Mouse (Mus musculus) left cerebral cortex, adult 6 months (tissue): ENCODE results near the gene Klk1b9. TPM values are rescaled to one million over a fixed set of nuclear protein-coding genes. Genes with fewer than 3 reads are reported as not detected.

Source experiments
- long read RNA-seq, 2 experiments: library from polyadenylated mRNA; unstranded; transcript quantifications; one replicate each; pipeline ENCODE4 v2.0.0; 2019 to 2020
- polyA plus RNA-seq: library from polyadenylated mRNA; unstranded; fragments of <200 nt; fragmentation: Nextera tagmentation; gene quantifications from 2 replicates; pipeline ENCODE4 v1.2.3, GENCODE M21; 2021

Gene Klk1b9
- polyA plus RNA-seq, result not detected in 2 replicates
- long read RNA-seq, experiment 1, result 0 reads
- long read RNA-seq, experiment 2, result 0 reads

GRCm38 (mm10) chr7:43975761-43976160, at the start of gene Klk1b9:
TSS of gene Klk1b9 (plus strand) at chr7:43976061.

DNA sequence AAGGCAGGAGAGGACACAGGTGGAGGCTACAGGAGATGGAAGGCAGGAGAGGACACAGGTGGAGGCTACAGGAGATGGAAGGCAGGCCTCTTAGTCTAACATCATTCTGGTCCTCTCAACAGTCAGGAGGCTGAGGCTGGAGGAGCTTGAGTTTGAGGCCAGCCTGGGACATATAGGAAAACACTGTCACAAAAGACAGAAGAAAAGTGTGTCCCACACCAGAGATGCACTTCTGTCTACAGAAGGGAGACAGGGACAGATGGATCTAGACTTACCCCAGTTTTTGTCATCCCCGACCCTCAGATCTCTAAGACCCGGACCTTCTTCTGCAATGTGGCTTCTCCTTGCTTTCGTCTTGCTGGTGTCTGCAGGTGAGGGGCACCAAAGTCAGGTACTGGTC, 42.4 kb upstream of the Klk1b9 start, which contains the start of gene Klk15:
TSS of gene Klk15 (plus strand) at position 301 of the 400 bp plus-strand sequence.

GRCm38 (mm10) chr7:43950364-43950763, 25.5 kb upstream of the Klk1b9 start, which contains the start of gene Klk1b8:
TSS of gene Klk1b8 (plus strand) at chr7:43950664.

DNA sequence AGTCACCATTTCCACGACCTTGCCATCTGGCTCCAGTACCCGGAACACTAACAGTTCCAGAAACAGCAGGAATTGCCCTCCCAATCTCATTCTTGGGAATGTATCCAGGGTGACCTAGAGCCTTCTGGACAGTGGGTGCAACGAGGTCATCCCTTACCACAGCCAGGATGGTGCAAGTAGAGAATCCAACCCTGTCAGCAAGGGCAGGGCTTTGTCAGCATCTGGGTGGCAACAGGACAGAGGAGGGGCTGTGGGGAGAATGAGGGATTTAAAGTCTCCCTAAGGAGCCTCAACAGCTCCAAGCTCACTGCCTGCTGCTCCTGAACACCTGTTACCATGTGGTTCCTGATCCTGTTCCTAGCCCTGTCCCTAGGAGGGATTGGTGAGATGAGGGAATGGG, 9.4 kb upstream of the Klk1b9 start, which contains the start of gene Klk1b1:
TSS of gene Klk1b1 (plus strand) at position 301 of the 400 bp plus-strand sequence.

DNA sequence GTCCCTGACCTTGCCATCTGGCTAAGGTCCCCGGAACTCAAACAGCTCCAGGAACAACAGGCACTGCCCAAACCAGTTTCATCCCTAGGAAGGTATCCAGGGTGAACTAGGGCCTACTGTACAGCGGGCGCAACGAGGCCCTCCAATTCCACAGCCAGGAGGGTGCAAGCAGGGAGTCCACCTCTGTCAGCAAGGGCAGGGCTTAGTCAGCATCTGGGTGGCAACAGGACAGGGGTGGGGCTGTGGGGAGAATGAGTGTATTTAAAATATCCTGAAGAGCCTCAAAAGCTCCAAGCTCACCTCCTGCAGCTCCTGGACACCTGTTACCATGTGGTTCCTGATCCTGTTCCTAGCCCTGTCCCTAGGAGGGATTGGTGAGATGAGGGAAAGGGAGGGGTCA, 19.7 kb downstream of the Klk1b9 start, which contains the start of gene Klk1b11:
TSS of gene Klk1b11 (plus strand) at position 301 of the 400 bp plus-strand sequence.

DNA sequence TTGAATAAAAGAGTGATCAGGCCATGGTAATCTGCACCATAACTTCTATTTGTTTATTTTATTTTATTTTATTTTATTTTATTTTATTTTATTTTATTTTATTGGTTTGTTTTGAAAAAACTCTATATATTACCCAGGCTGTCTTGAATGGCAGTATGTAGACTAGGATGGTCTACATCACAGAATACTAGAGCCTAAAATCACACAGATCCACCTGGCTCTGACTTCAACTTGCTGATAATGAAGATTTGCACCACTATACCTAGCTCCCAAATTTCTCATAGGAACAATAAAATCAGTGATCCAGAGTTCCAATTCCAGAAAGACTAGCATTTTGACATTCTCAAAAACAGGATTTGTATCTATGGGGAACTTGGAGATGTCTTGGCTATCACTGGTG, 36.0 kb downstream of the Klk1b9 start, which contains the start of gene Klk1b26:
TSS of gene Klk1b26 (plus strand) at position 301 of the 400 bp plus-strand sequence.

Other genes starting within 250 kb of the Klk1b9 start
- gene Klk12, start 207.2 kb upstream of the Klk1b9 start, polyA plus RNA-seq, result not detected in 2 replicates
- gene Klk11, start 201.5 kb upstream of the Klk1b9 start, polyA plus RNA-seq, result not detected in 2 replicates
- 0.15 and 0.34 TPM in 2 replicates for gene Klk10, start 195.0 kb upstream of the Klk1b9 start, polyA plus RNA-seq
- not detected in 2 replicates for gene Klk9, start 184.2 kb upstream of the Klk1b9 start, polyA plus RNA-seq
- gene Klk8, start 178.5 kb upstream of the Klk1b9 start, polyA plus RNA-seq, result 9.7 and 10.3 TPM in 2 replicates
- not detected in 2 replicates for gene Klk7, start 164.8 kb upstream of the Klk1b9 start, polyA plus RNA-seq
- gene Klk6, start 151.6 kb upstream of the Klk1b9 start, polyA plus RNA-seq, result 7.3 and 12.8 TPM in 2 replicates
- gene Klk5, start 134.1 kb upstream of the Klk1b9 start, polyA plus RNA-seq, result not detected in 2 replicates
- not detected in 2 replicates for gene Klk4, start 94.9 kb upstream of the Klk1b9 start, polyA plus RNA-seq
- gene Klk15, start 42.3 kb upstream of the Klk1b9 start, polyA plus RNA-seq, result not detected in 2 replicates
- gene Klk1b8, start 25.4 kb upstream of the Klk1b9 start, polyA plus RNA-seq, result not detected in 2 replicates
- gene Klk1b1, start 9.3 kb upstream of the Klk1b9 start, polyA plus RNA-seq, result not detected in 2 replicates
- not detected in 2 replicates for gene Klk1b11, start 19.8 kb downstream of the Klk1b9 start, polyA plus RNA-seq
- gene Klk1b26, start 36.1 kb downstream of the Klk1b9 start, polyA plus RNA-seq, result not detected in 2 replicates
- not detected in 2 replicates for gene Klk1b27, start 76.2 kb downstream of the Klk1b9 start, polyA plus RNA-seq
- gene Klk1b21, start 126.3 kb downstream of the Klk1b9 start, polyA plus RNA-seq, result not detected in 2 replicates
- gene Klk1b22, start 136.6 kb downstream of the Klk1b9 start, polyA plus RNA-seq, result not detected in 2 replicates
- not detected in 2 replicates for gene Klk1b16, start 160.7 kb downstream of the Klk1b9 start, polyA plus RNA-seq
- gene Klk1b24, start 212.2 kb downstream of the Klk1b9 start, polyA plus RNA-seq, result not detected in 2 replicates
- gene Klk1b3, start 222.1 kb downstream of the Klk1b9 start, polyA plus RNA-seq, result not detected in 2 replicates
- gene Klk1b4, start 231.4 kb downstream of the Klk1b9 start, polyA plus RNA-seq, result not detected in 2 replicates
- gene Klk1b5, start 239.9 kb downstream of the Klk1b9 start, polyA plus RNA-seq, result not detected in 2 replicates
- gene Klk1, start 249.3 kb downstream of the Klk1b9 start, polyA plus RNA-seq, result not detected in 2 replicates